Mouse (Mus musculus): ENCODE measurements around the gene Prl2c2. TPM values are rescaled to one million over a fixed set of nuclear protein-coding genes. Genes with fewer than 3 reads are reported as not detected.
"Not testable (repeated sequence)": the region's sequence is repeated elsewhere in the genome, so short reads cannot be mapped to it uniquely, and the experiment has no call there.

Gene Prl2c2
- 0.39 TPM in 1 of 2 replicates, not detected in the other for polyA plus RNA-seq (2016; fragmentation: Nextera tagmentation; extraction: Ambion mirVana)

- not testable (repeated sequence) for H3K36me3 ChIP-seq; H3K27me3 ChIP-seq (ENCODE audit: insufficient read depth, poor library complexity, severe bottlenecking); H3K4me3 ChIP-seq; H3K4me1 ChIP-seq (replicated peaks); DNase-seq (ENCODE audit: low spot score); H3K9me3 ChIP-seq; H3K27ac ChIP-seq
- WGBS = 72% methylated on average over 2 of the region's 2 CpGs
Measured at GRCm38 (mm10) chr13:13005283-13005682, at the start of gene Prl2c2. TSS of gene Prl2c2 (minus strand) at chr13:13005383.

- not testable (repeated sequence) for H3K4me1 ChIP-seq (replicated peaks); H3K4me3 ChIP-seq; H3K27me3 ChIP-seq (ENCODE audit: insufficient read depth, poor library complexity, severe bottlenecking); H3K36me3 ChIP-seq; DNase-seq (ENCODE audit: low spot score); H3K27ac ChIP-seq
- WGBS = 72% methylated on average over 3 of the region's 3 CpGs
- H3K9me3 ChIP-seq = 0 out of 2 replicates have a peak, but pooled peaks cover 11% of the 10 kb centered on the region
Measured at GRCm38 (mm10) chr13:13025872-13026271, 20.7 kb upstream of the Prl2c2 start.

- not testable (repeated sequence) for H3K36me3 ChIP-seq; DNase-seq (ENCODE audit: low spot score); H3K4me3 ChIP-seq; H3K27me3 ChIP-seq (ENCODE audit: insufficient read depth, poor library complexity, severe bottlenecking); H3K9me3 ChIP-seq; H3K4me1 ChIP-seq (replicated peaks); H3K27ac ChIP-seq
- WGBS = 80% methylated on average over 2 of the region's 2 CpGs
Measured at GRCm38 (mm10) chr13:13013993-13014549, 8.9 kb upstream of the Prl2c2 start.

Other genes with a start within 250 kb of the Prl2c2 start
- 0.26 and 3.9 TPM in 2 replicates for gene Prl2c3, start 205.3 kb downstream of the Prl2c2 start, polyA plus RNA-seq (2016; fragmentation: Nextera tagmentation; extraction: Ambion mirVana)
- gene Prl2c5, start 177.3 kb upstream of the Prl2c2 start, polyA plus RNA-seq (2016; fragmentation: Nextera tagmentation; extraction: Ambion mirVana) = 0.20 TPM in 1 of 2 replicates, not detected in the other